Mouse (Mus musculus) T-cell, adult 66 days (primary cell): ENCODE data around the gene Gm3149. TPM values are rescaled to one million over a fixed set of nuclear protein-coding genes. Genes with fewer than 3 reads are reported as not detected.

Experiments used
- total RNA-seq, 2 experiments: library from RNA; stranded (reverse); gene quantifications; 3 replicates in 1 of 2; 4 replicates in 1 of 2; pipeline ENCODE4 v1.2.4; 2023

The Gm3149 gene
- not detected for total RNA-seq

DNA sequence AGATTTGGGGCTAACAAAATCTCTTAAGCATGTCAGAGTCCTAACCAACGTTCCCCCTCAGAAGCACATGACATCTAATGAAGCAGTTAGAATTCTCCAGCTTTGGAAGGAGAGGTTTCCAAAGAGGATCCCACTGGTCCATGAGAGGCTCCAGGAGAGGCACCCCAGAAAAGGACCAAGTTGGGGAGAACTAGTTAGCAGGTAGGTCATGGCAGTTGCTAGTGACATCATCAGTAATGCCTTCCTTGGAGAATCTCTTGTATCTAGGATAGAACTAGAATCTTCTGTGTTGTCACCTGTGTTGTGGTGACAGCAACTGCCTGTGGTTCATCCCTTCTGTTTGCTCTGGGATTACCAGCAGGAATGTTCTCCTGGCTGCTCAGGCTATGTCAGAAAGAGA, at the start of gene Gm3149:
Gm3149 (plus strand) TSS at position 301 of the 400 bp plus-strand sequence.

DNA sequence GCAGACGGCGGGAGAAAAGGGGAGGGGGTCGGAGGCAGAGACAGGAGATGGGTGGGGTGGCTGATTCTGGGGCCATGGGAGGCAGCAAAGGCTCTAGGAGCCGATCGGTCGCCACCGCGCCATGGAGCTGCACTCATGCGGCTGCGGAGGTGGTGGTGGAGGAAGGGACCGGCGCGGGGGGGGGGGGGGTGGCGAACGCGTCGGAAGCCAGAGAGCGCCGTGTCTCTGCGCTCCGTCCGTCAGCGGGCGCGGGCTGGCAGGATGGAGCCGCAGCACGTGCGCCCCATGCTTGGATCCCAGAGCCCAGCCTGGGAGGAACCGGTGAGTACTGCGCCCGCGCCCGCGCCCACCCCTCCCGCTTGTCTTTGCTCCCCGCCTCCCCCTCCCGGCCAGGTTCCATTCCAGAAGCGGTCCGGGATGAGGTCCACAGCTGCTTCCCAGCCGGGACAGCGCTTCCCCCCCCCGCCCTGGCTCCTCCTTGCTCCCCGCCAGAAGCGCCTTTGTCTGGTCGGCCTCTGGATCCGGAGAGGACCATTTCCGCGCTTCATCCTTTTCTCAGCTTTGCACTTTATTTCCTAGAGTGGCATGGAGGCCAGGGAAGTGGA, 17.5 kb downstream of the Gm3149 start, which contains the start of gene 2610042L04Rik:
2610042L04Rik (plus strand) TSS at position 288 of the 605 bp plus-strand sequence.

Other genes with a start within 250 kb of the Gm3149 start
- not detected for gene Gm3115, start 233.2 kb upstream of the Gm3149 start, total RNA-seq
- gene Gm8108, start 206.8 kb upstream of the Gm3149 start, total RNA-seq: 1 to 10 TPM in 1 of 2 experiments, not detected in 1; 2.4 TPM
- not detected for gene Gm3127, start 152.3 kb upstream of the Gm3149 start, total RNA-seq
- not detected for gene Gm2974, start 134.7 kb upstream of the Gm3149 start, total RNA-seq
- not detected for gene Gm3138, start 67.7 kb upstream of the Gm3149 start, total RNA-seq
- gene 2610042L04Rik, start 17.5 kb downstream of the Gm3149 start, total RNA-seq: not detected
- not detected for gene Gm3159, start 80.2 kb downstream of the Gm3149 start, total RNA-seq
- gene Gm3164, start 98.2 kb downstream of the Gm3149 start, total RNA-seq: not detected
- gene Gm3173, start 113.7 kb downstream of the Gm3149 start, total RNA-seq: not detected
- not detected for gene Gm3182, start 164.5 kb downstream of the Gm3149 start, total RNA-seq
- not detected for gene Gm3047, start 238.1 kb downstream of the Gm3149 start, total RNA-seq